Mouse (Mus musculus): Measurements from ENCODE around the gene Lrpap1. TPM values are rescaled to one million over a fixed set of nuclear protein-coding genes. Genes with fewer than 3 reads are reported as not detected.
A peak's percentile ranks its signal among the peaks of the same experiment; 100 is the strongest.

Gene Lrpap1
- polyA plus RNA-seq, 1 experiment from 2014 or later: 84.5 TPM

- 56% methylated on average over 4 of the region's 4 CpGs for WGBS
- H3K27me3 ChIP-seq (ENCODE audit: low read depth, poor library complexity, severe bottlenecking): no peaks in the 10 kb centered on the region
- H3K9me3 ChIP-seq (replicated peaks): no peaks in the 10 kb centered on the region
- H3K27ac ChIP-seq (replicated peaks): no peak overlapping the region
- no peak overlapping the region for H3K4me3 ChIP-seq
- H3K36me3 ChIP-seq: no peaks in the 10 kb centered on the region
- no peak for DNase-seq (ENCODE audit: low spot score)
- no peaks in the 10 kb centered on the region for H3K4me1 ChIP-seq
These were observed 6.9 kb upstream of the Lrpap1 start for GRCm38 (mm10) chr5:35112444-35112843.

- Histone ChIP-seq H3K9me3 (replicated peaks) (no peaks in the 10 kb centered on the region), H3K4me1 (peaks cover 28% of the 10 kb centered on the region), H3K27ac (replicated peaks) (peak overlapping the region; percentile 86), H3K4me3 (peak overlapping the region; percentile 70), H3K36me3 (peaks cover 22% of the 10 kb centered on the region), H3K27me3 (ENCODE audit: low read depth, poor library complexity, severe bottlenecking) (no peaks in the 10 kb centered on the region)
- DNase-seq (ENCODE audit: low spot score): no peak
- 8% methylated on average over 11 of the region's 11 CpGs for WGBS
These were observed 344 bp upstream of the Lrpap1 start for GRCm38 (mm10) chr5:35105922-35106298.

- DNase-seq (ENCODE audit: low spot score): no peak
- H3K4me3 ChIP-seq: peak overlapping the region; percentile 70
- peak overlapping the region; percentile 86; the same call in 1 of the 2 replicates for H3K27ac ChIP-seq (replicated peaks)
- peaks cover 28% of the 10 kb centered on the region for H3K4me1 ChIP-seq
- H3K36me3 ChIP-seq: peaks cover 38% of the 10 kb centered on the region
- H3K9me3 ChIP-seq (replicated peaks): no peaks in the 10 kb centered on the region
- no peaks in the 10 kb centered on the region for H3K27me3 ChIP-seq (ENCODE audit: low read depth, poor library complexity, severe bottlenecking)
- WGBS: 63% methylated on average over 8 of the region's 8 CpGs
These were observed 1.2 kb downstream of the Lrpap1 start for GRCm38 (mm10) chr5:35104183-35104959.

- Histone ChIP-seq H3K27me3 (ENCODE audit: low read depth, poor library complexity, severe bottlenecking) (no peaks in the 10 kb centered on the region), H3K36me3 (peaks cover 46% of the 10 kb centered on the region), H3K27ac (replicated peaks) (no peak overlapping the region), H3K9me3 (replicated peaks) (no peaks in the 10 kb centered on the region), H3K4me1 (peaks cover 28% of the 10 kb centered on the region), H3K4me3 (peak overlapping the region; percentile 70)
- no peak for DNase-seq (ENCODE audit: low spot score)
- WGBS: 76% methylated on average over 2 of the region's 2 CpGs
These were observed 2.0 kb downstream of the Lrpap1 start for GRCm38 (mm10) chr5:35103528-35103927.

- Histone ChIP-seq H3K4me1 (peaks cover 28% of the 10 kb centered on the region), H3K27me3 (ENCODE audit: low read depth, poor library complexity, severe bottlenecking) (no peaks in the 10 kb centered on the region), H3K9me3 (replicated peaks) (no peaks in the 10 kb centered on the region), H3K36me3 (peaks cover 50% of the 10 kb centered on the region), H3K4me3 (no peak overlapping the region), H3K27ac (replicated peaks) (no peak overlapping the region)
- DNase-seq (ENCODE audit: low spot score): no peak
- 94% methylated on average over 8 of the region's 8 CpGs for WGBS
These were observed 2.5 kb downstream of the Lrpap1 start for GRCm38 (mm10) chr5:35103086-35103485.

GRCm38 (mm10) chr5:35091636-35092035, 13.9 kb downstream of the Lrpap1 start:
- no peak for DNase-seq (ENCODE audit: low spot score)
- H3K27ac ChIP-seq (replicated peaks): no peak overlapping the region
- peaks cover 56% of the 10 kb centered on the region for H3K36me3 ChIP-seq
- no peaks in the 10 kb centered on the region for H3K27me3 ChIP-seq (ENCODE audit: low read depth, poor library complexity, severe bottlenecking)
- no peaks in the 10 kb centered on the region for H3K4me1 ChIP-seq
- H3K9me3 ChIP-seq (replicated peaks): no peaks in the 10 kb centered on the region
- WGBS: 96% methylated on average over 3 of the region's 3 CpGs
- no peak overlapping the region for H3K4me3 ChIP-seq

GRCm38 (mm10) chr5:35089614-35089963, 16.0 kb downstream of the Lrpap1 start:
- H3K4me1 ChIP-seq: no peaks in the 10 kb centered on the region
- H3K9me3 ChIP-seq (replicated peaks): no peaks in the 10 kb centered on the region
- peaks cover 36% of the 10 kb centered on the region for H3K36me3 ChIP-seq
- no peak overlapping the region for H3K4me3 ChIP-seq
- 83% methylated on average over 5 of the region's 5 CpGs for WGBS
- no peak for DNase-seq (ENCODE audit: low spot score)
- H3K27me3 ChIP-seq (ENCODE audit: low read depth, poor library complexity, severe bottlenecking): no peaks in the 10 kb centered on the region
- no peak overlapping the region for H3K27ac ChIP-seq (replicated peaks)

GRCm38 (mm10) chr5:35088785-35089613, 16.6 kb downstream of the Lrpap1 start:
- no peaks in the 10 kb centered on the region for H3K27me3 ChIP-seq (ENCODE audit: low read depth, poor library complexity, severe bottlenecking)
- DNase-seq (ENCODE audit: low spot score): peak; percentile 65
- no peak overlapping the region for H3K27ac ChIP-seq (replicated peaks)
- no peak overlapping the region for H3K4me3 ChIP-seq
- 73% methylated on average over 9 of the region's 9 CpGs for WGBS
- no peaks in the 10 kb centered on the region for H3K4me1 ChIP-seq
- H3K36me3 ChIP-seq: peaks cover 32% of the 10 kb centered on the region
- no peaks in the 10 kb centered on the region for H3K9me3 ChIP-seq (replicated peaks)

GRCm38 (mm10) chr5:35084913-35085312, 20.7 kb downstream of the Lrpap1 start:
- H3K27me3 ChIP-seq (ENCODE audit: low read depth, poor library complexity, severe bottlenecking): peaks cover 10% of the 10 kb centered on the region
- H3K4me1 ChIP-seq: peaks cover 11% of the 10 kb centered on the region
- no peaks in the 10 kb centered on the region for H3K9me3 ChIP-seq (replicated peaks)
- no peak overlapping the region for H3K4me3 ChIP-seq
- H3K27ac ChIP-seq (replicated peaks): no peak overlapping the region
- WGBS: 77% methylated on average over 3 of the region's 3 CpGs
- no peaks in the 10 kb centered on the region for H3K36me3 ChIP-seq
- DNase-seq (ENCODE audit: low spot score): no peak

- Histone ChIP-seq H3K36me3 (no peaks in the 10 kb centered on the region), H3K4me1 (peaks cover 24% of the 10 kb centered on the region), H3K27ac (replicated peaks) (peak overlapping the region; percentile 17; the same call in 1 of the 2 replicates), H3K9me3 (replicated peaks) (no peaks in the 10 kb centered on the region), H3K27me3 (ENCODE audit: low read depth, poor library complexity, severe bottlenecking) (peaks cover 31% of the 10 kb centered on the region), H3K4me3 (no peak overlapping the region)
- DNase-seq (ENCODE audit: low spot score): no peak
- 28% methylated on average over 18 of the region's 18 CpGs for WGBS
These were observed 26.5 kb downstream of the Lrpap1 start for GRCm38 (mm10) chr5:35079101-35079500.

GRCm38 (mm10) chr5:35076369-35076768, 29.2 kb downstream of the Lrpap1 start:
- 100% methylated on average over 1 of the region's 1 CpGs for WGBS
- Histone ChIP-seq H3K4me3 (no peak overlapping the region), H3K27me3 (ENCODE audit: low read depth, poor library complexity, severe bottlenecking) (peaks cover 31% of the 10 kb centered on the region), H3K36me3 (no peaks in the 10 kb centered on the region), H3K27ac (replicated peaks) (no peak overlapping the region), H3K9me3 (replicated peaks) (no peaks in the 10 kb centered on the region), H3K4me1 (peaks cover 24% of the 10 kb centered on the region)
- DNase-seq (ENCODE audit: low spot score): no peak

GRCm38 (mm10) chr5:35073992-35074391, 31.6 kb downstream of the Lrpap1 start:
- no peak overlapping the region for H3K4me3 ChIP-seq
- no peaks in the 10 kb centered on the region for H3K9me3 ChIP-seq (replicated peaks)
- H3K27me3 ChIP-seq (ENCODE audit: low read depth, poor library complexity, severe bottlenecking): peaks cover 11% of the 10 kb centered on the region
- H3K27ac ChIP-seq (replicated peaks): peak overlapping the region; percentile 61; the same call in 1 of the 2 replicates
- DNase-seq (ENCODE audit: low spot score): no peak
- WGBS: 74% methylated on average over 9 of the region's 9 CpGs
- H3K36me3 ChIP-seq: no peaks in the 10 kb centered on the region
- peaks cover 10% of the 10 kb centered on the region for H3K4me1 ChIP-seq

GRCm38 (mm10) chr5:35073235-35073634, 32.3 kb downstream of the Lrpap1 start:
- Histone ChIP-seq H3K9me3 (replicated peaks) (no peaks in the 10 kb centered on the region), H3K27me3 (ENCODE audit: low read depth, poor library complexity, severe bottlenecking) (peaks cover 4% of the 10 kb centered on the region), H3K4me1 (peaks cover 7% of the 10 kb centered on the region), H3K27ac (replicated peaks) (no peak overlapping the region), H3K4me3 (no peak overlapping the region), H3K36me3 (no peaks in the 10 kb centered on the region)
- no peak for DNase-seq (ENCODE audit: low spot score)
- WGBS: 85% methylated on average over 11 of the region's 11 CpGs

Measured in midbrain, embryonic 10.5 days (tissue).